Mouse (Mus musculus) liver, embryonic 14.5 days (tissue): ENCODE results near the gene Lipc. TPM values are rescaled to one million over a fixed set of nuclear protein-coding genes. Genes with fewer than 3 reads are reported as not detected.

ENCODE experiments used
- ATAC-seq: fragments of 200-750 bp; cut with Nextera tagmentation; 2 replicates; pipeline ENCODE4 v1.8.0; 2017; ENCODE audit warnings: moderate number of reproducible peaks, mild to moderate bottlenecking, moderate library complexity; ENCODE audit not compliant: insufficient read depth
- DNase-seq, 3 experiments: peaks; one replicate each; pipeline ENCODE4 v3.0.0-alpha.2; 2012 to 2013; ENCODE audit warnings: low read depth in 3 of 3, low spot score in 3 of 3
- H3K27ac ChIP-seq: fragments of 300-500 bp; sonication (generic); 2 replicates; pipeline ENCODE4 v1.5.1; 2014; ENCODE audit warnings: moderate library complexity, mild to moderate bottlenecking, control low read depth, inconsistent platforms
- H3K27me3 ChIP-seq: fragments of 300-500 bp; sonication (generic); 2 replicates; pipeline ENCODE4 v1.6.1; 2014; ENCODE audit warnings: mild to moderate bottlenecking, low read length, moderate library complexity; ENCODE audit not compliant: control insufficient read depth, insufficient read depth
- H3K36me3 ChIP-seq: fragments of 300-500 bp; sonication (generic); replicated peaks from 2 replicates; pipeline ENCODE4 v1.6.1; 2014; ENCODE audit warnings: low read depth; ENCODE audit not compliant: control insufficient read depth, insufficient read depth
- H3K4me1 ChIP-seq, 2 experiments: fragments of 200-500 bp in 1 of 2; fragments of 300-500 bp in 1 of 2; sonication (generic) in 1 of 2; replicated peaks; 2 replicates each; pipeline ENCODE4 v1.6.1; 2012 to 2014; ENCODE audit warnings: antibody characterized with exemption in 1 of 2, inconsistent platforms in 1 of 2, low read length in 1 of 2; ENCODE audit not compliant: control insufficient read depth in 2 of 2, insufficient read depth in 2 of 2
- H3K4me2 ChIP-seq: fragments of 300-500 bp; sonication (generic); 2 replicates; pipeline ENCODE4 v1.6.1; 2014; ENCODE audit warnings: low read depth, mild to moderate bottlenecking, control low read depth, moderate library complexity
- H3K4me3 ChIP-seq, 2 experiments: fragments of 200-500 bp in 1 of 2; fragments of 300-500 bp in 1 of 2; sonication (generic) in 1 of 2; 2 replicates each; pipeline ENCODE4 v1.5.1; 2012 to 2014; ENCODE audit warnings: low read depth in 2 of 2, low read length in 2 of 2, mild to moderate bottlenecking in 2 of 2, control low read depth in 1 of 2, inconsistent platforms in 1 of 2, moderate library complexity in 1 of 2; ENCODE audit not compliant: insufficient read depth in 1 of 2
- H3K9ac ChIP-seq: fragments of 300-500 bp; sonication (generic); replicated peaks from 2 replicates; pipeline ENCODE4 v1.6.1; 2014; ENCODE audit warnings: mild to moderate bottlenecking, control low read depth, moderate library complexity
- H3K9me3 ChIP-seq: fragments of 300-500 bp; sonication (generic); 2 replicates; pipeline ENCODE4 v1.6.1; 2016; ENCODE audit warnings: low read length, mixed read lengths; ENCODE audit not compliant: control insufficient read depth
- CTCF ChIP-seq: IDR thresholded peaks from 2 replicates; pipeline ENCODE4 v1.5.1; 2016; ENCODE audit warnings: antibody characterized with exemption, low read depth, control low read depth
- EP300 ChIP-seq: IDR thresholded peaks from 2 replicates; pipeline ENCODE4 v1.6.1; 2016; ENCODE audit warnings: antibody characterized with exemption, low read depth
- WGBS: fragments of 180-500 bp; shearing (Covaris S2); extraction: QIAGEN DNeasy Blood & Tissue Kit; methylation state at CpG from one replicate; pipeline ENCODE4 v1.1.7; 2014; ENCODE audit not compliant: insufficient replicate concordance; 5-methylcytosine and 5-hydroxymethylcytosine counted together
- polyA plus RNA-seq, 2 experiments: library from polyadenylated mRNA; depleted of rRNA in 1 of 2; stranded (reverse) in 1 of 2; unstranded in 1 of 2; fragments of >200 nt; fragmentation: Nextera tagmentation in 1 of 2; extraction: Ambion mirVana in 1 of 2; gene quantifications; 2 replicates each; pipeline versions ENCODE4 v1.2.1 to v1.2.3; 2012 to 2014

The Lipc gene
- polyA plus RNA-seq, 2 experiments = 22.4 to 26.8 TPM

DNA sequence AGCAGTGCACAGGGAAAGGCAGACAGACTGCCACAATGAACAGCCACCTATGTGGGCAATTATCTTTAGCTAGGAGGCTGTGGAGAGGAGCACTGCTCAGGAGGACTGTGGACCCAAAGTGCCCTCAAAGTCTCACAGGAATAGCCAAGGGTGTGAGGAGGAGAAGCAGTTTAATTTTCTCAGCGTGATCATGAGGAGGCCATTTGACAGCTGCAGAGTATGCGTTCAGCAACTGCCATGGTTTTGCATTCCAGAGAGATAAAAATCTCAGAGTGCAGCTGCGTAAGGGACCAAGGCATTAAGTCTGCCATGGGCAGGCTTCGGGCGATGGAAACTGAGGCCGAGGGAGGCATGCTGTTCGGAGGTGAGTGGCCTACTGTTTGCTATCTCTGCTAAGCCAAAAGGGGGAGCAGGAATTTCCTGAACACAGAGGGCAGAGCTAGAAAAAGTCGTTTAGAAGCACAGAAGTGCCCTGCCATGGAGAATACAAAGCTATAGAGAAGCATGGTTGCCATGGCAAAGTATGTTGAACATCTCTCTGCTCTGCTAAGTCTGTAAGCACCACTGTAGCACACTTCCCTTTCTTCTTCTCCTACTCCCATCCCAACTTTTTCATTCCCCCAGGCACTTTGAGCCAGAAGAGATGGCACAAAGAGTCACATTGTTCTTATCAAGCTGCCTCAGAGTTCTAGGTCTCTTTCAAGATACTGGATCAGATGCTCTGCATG is 151.3 kb downstream of the Lipc start:
- no peaks in the 10 kb centered on the region for H3K36me3 ChIP-seq
- DNase-seq (no peak), ATAC-seq (no peak)
- H3K4me2 ChIP-seq = no peak overlapping the region
- H3K4me1 ChIP-seq = peaks cover 0 to 9% of the 10 kb centered on the region in 2 experiments; a peak in 2 of 4 replicates
- WGBS = 53% methylated on average over 8 of the region's 8 CpGs
- no peak overlapping the region for H3K4me3 ChIP-seq
- TF ChIP-seq CTCF (no peak), EP300 (no peak)
- H3K27me3 ChIP-seq = no peaks in the 10 kb centered on the region
- no peak overlapping the region for H3K9ac ChIP-seq
- H3K27ac ChIP-seq = no peak overlapping the region
- no peaks in the 10 kb centered on the region for H3K9me3 ChIP-seq

DNA sequence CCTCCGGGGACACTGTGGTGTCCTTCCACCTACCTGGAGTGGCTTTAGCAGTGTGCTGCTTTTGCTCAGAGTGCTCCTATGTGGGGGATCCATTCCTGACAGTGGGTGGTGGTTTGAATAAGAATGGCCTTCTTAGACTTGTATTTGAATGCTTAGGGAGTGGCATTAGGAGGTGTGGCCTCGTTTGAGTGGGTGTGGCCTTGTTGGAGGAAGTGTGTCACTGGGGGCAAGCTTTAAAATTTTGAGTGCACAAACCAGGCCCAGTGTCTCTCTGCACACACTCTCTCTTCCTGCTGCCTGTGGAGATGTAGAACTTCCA is 156.6 kb downstream of the Lipc start:
- DNase-seq (no peak), ATAC-seq (no peak)
- TF ChIP-seq EP300 (no peak), CTCF (no peak)
- peaks cover 0 to 4% of the 10 kb centered on the region in 2 experiments; a peak in 1 of 4 replicates for H3K4me1 ChIP-seq
- WGBS = 57% methylated on average over 2 of the region's 2 CpGs
- no peak overlapping the region for H3K9ac ChIP-seq
- no peaks in the 10 kb centered on the region for H3K9me3 ChIP-seq
- H3K27me3 ChIP-seq = no peaks in the 10 kb centered on the region
- no peak overlapping the region for H3K27ac ChIP-seq
- H3K4me3 ChIP-seq = no peak overlapping the region
- H3K4me2 ChIP-seq = no peak overlapping the region
- H3K36me3 ChIP-seq = no peaks in the 10 kb centered on the region

DNA sequence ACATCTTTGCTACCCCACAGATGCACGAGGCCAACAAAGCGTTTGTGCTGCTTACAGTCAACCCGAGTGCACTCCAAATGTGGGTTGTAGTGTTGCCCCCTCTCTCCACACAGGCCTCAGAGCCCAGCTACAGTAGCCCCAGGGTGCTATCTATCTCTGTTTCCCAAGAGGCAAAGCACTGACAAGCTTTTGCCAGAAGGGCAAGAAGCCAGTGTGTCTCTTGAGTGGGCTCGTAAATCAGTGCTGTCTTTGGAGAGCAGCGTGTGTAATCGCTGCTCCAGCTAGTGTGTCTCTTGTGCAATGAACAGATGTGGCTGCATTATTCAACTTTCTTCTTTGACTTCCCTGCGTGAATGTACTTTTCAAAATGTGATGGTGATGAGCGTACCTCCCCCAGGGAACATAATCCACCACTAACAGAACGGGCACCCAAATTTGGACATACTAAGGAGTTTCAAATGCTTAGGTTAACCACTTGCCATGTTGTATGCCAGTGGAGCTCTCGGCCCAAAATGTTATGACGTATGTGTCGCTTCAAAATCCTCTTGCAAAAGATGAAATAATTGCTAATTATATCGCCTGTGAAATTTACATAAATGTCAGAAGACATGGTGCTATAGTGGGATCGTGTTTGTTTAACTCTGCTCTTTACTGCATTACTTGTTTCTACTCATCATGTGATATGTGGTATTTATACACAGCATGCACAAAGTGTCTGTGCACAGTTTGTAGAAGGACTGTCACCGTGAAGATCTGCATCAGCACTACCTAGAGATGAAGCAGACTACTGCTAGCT is 157.2 kb downstream of the Lipc start:
- DNase-seq (no peak), ATAC-seq (no peak)
- H3K4me2 ChIP-seq = no peak overlapping the region
- H3K4me1 ChIP-seq = 0 out of 4 replicates have a peak, but pooled peaks cover 0 to 4% of the 10 kb centered on the region in 2 experiments
- H3K4me3 ChIP-seq = no peak overlapping the region
- no peaks in the 10 kb centered on the region for H3K27me3 ChIP-seq
- TF ChIP-seq CTCF (no peak), EP300 (no peak)
- no peaks in the 10 kb centered on the region for H3K9me3 ChIP-seq
- WGBS = 80% methylated on average over 15 of the region's 15 CpGs
- H3K9ac ChIP-seq = no peak overlapping the region
- no peak overlapping the region for H3K27ac ChIP-seq
- H3K36me3 ChIP-seq = no peaks in the 10 kb centered on the region

GRCm38 (mm10) chr9:70790621-70791020 is 161.4 kb downstream of the Lipc start:
- Histone ChIP-seq H3K27me3 (no peaks in the 10 kb centered on the region), H3K4me2 (no peak overlapping the region), H3K9ac (no peak overlapping the region), H3K27ac (no peak overlapping the region), H3K4me3 (no peak overlapping the region), H3K36me3 (no peaks in the 10 kb centered on the region), H3K4me1 (0 out of 4 replicates have a peak, but pooled peaks cover 0 to 4% of the 10 kb centered on the region in 2 experiments), H3K9me3 (no peaks in the 10 kb centered on the region)
- ATAC-seq (no peak), DNase-seq (no peak)
- 73% methylated on average over 4 of the region's 4 CpGs for WGBS
- TF ChIP-seq CTCF (no peak), EP300 (no peak)

- Histone ChIP-seq H3K4me3 (no peak overlapping the region), H3K36me3 (peaks cover 10% of the 10 kb centered on the region), H3K27ac (no peak overlapping the region), H3K27me3 (no peaks in the 10 kb centered on the region), H3K9ac (no peak overlapping the region), H3K9me3 (no peaks in the 10 kb centered on the region), H3K4me2 (no peak overlapping the region), H3K4me1 (no peaks in the 10 kb centered on the region)
- WGBS = 80% methylated on average over 7 of the region's 7 CpGs
- TF ChIP-seq CTCF = no peak
- TF ChIP-seq EP300 = no peak
- DNase-seq = no peak
- no peak for ATAC-seq
Measured at GRCm38 (mm10) chr9:70788705-70789104, 163.3 kb downstream of the Lipc start.
